Mouse (Mus musculus): ENCODE measurements around the gene Cyp2t4. TPM values are rescaled to one million over a fixed set of nuclear protein-coding genes. Genes with fewer than 3 reads are reported as not detected.

The Cyp2t4 gene
- polyA plus RNA-seq, 1 experiment = not detected

- TF ChIP-seq POLR2A (IDR thresholded peaks at IDR 0.05; ENCODE audit: control insufficient read depth, low read depth, low read length) (no peak), CTCF (IDR thresholded peaks at IDR 0.05; ENCODE audit: control insufficient read depth, insufficient read depth, insufficient replicate concordance, low read depth, low read length) (peak; percentile 36; the same call in 1 of the 2 replicates)
- Histone ChIP-seq H3K4me1 (ENCODE audit: control insufficient read depth, insufficient read depth, low read length) (peaks cover 12% of the 10 kb centered on the region), H3K4me3 (ENCODE audit: control insufficient read depth, low read depth, low read length) (no peak overlapping the region)
Measured at GRCm38 (mm10) chr7:27132588-27132987, 20.9 kb upstream of the Cyp2t4 start.

GRCm38 (mm10) chr7:27133156-27133555 lies 20.4 kb upstream of the Cyp2t4 start:
- H3K4me3 ChIP-seq (ENCODE audit: control insufficient read depth, low read depth, low read length) = no peak overlapping the region
- H3K4me1 ChIP-seq (ENCODE audit: control insufficient read depth, insufficient read depth, low read length) = peaks cover 12% of the 10 kb centered on the region
- no peaks in the 10 kb centered on the region for H3K36me3 ChIP-seq (ENCODE audit: control insufficient read depth, insufficient read depth, low read length)
- no peak for TF ChIP-seq POLR2A (IDR thresholded peaks at IDR 0.05; ENCODE audit: control insufficient read depth, low read depth, low read length)
- TF ChIP-seq CTCF (IDR thresholded peaks at IDR 0.05; ENCODE audit: control insufficient read depth, insufficient read depth, insufficient replicate concordance, low read depth, low read length) = no peak
- H3K27ac ChIP-seq (ENCODE audit: control insufficient read depth, insufficient read depth, low read depth, low read length) = no peak overlapping the region
- no peaks in the 10 kb centered on the region for H3K27me3 ChIP-seq (ENCODE audit: control insufficient read depth, insufficient read depth, low read length)

More at GRCm38 (mm10) chr7:27132588-27132987, 20.9 kb upstream of the Cyp2t4 start:
- no peaks in the 10 kb centered on the region for H3K36me3 ChIP-seq (ENCODE audit: control insufficient read depth, insufficient read depth, low read length)
- no peak overlapping the region for H3K27ac ChIP-seq (ENCODE audit: control insufficient read depth, insufficient read depth, low read depth, low read length)
- no peaks in the 10 kb centered on the region for H3K27me3 ChIP-seq (ENCODE audit: control insufficient read depth, insufficient read depth, low read length)

GRCm38 (mm10) chr7:27133757-27134156 lies 19.8 kb upstream of the Cyp2t4 start:
- no peak for TF ChIP-seq CTCF (IDR thresholded peaks at IDR 0.05; ENCODE audit: control insufficient read depth, insufficient read depth, insufficient replicate concordance, low read depth, low read length)
- no peak for TF ChIP-seq POLR2A (IDR thresholded peaks at IDR 0.05; ENCODE audit: control insufficient read depth, low read depth, low read length)
- H3K27ac ChIP-seq (ENCODE audit: control insufficient read depth, insufficient read depth, low read depth, low read length) = no peak overlapping the region
- H3K4me1 ChIP-seq (ENCODE audit: control insufficient read depth, insufficient read depth, low read length) = peaks cover 12% of the 10 kb centered on the region
- no peaks in the 10 kb centered on the region for H3K36me3 ChIP-seq (ENCODE audit: control insufficient read depth, insufficient read depth, low read length)
- no peaks in the 10 kb centered on the region for H3K27me3 ChIP-seq (ENCODE audit: control insufficient read depth, insufficient read depth, low read length)
- H3K4me3 ChIP-seq (ENCODE audit: control insufficient read depth, low read depth, low read length) = no peak overlapping the region

DNA sequence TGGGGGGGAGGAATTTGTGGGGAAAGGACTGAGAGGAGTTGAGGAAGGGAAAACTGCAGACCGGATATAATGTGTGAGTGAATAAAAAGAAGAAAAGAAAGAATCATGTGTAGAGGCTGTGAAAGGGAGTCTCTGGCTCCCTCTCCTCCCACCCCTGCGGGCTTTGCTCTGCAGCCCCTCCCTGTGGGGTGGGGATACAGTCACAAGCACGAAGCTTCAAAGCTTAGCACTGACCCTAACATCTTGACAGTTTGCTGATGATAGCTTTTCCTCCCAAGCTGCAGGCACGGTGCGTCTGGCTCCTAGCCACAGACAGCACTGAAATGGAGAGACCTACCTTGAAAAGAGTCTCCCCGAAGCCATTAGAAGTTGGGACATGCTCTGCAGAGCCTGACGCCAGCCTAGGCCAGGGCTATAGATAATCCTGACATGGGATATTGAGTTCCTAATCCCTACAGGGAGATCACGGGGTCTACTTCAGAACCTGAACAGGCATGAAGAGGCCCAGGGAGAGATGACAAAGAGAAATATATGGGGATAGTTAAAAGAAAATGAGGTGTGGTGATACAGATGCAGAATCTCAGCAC lies 17.0 kb upstream of the Cyp2t4 start:
- H3K27ac ChIP-seq (ENCODE audit: control insufficient read depth, insufficient read depth, low read depth, low read length) = no peak overlapping the region
- no peaks in the 10 kb centered on the region for H3K36me3 ChIP-seq (ENCODE audit: control insufficient read depth, insufficient read depth, low read length)
- no peaks in the 10 kb centered on the region for H3K27me3 ChIP-seq (ENCODE audit: control insufficient read depth, insufficient read depth, low read length)
- no peak for TF ChIP-seq CTCF (IDR thresholded peaks at IDR 0.05; ENCODE audit: control insufficient read depth, insufficient read depth, insufficient replicate concordance, low read depth, low read length)
- TF ChIP-seq POLR2A (IDR thresholded peaks at IDR 0.05; ENCODE audit: control insufficient read depth, low read depth, low read length) = no peak
- H3K4me1 ChIP-seq (ENCODE audit: control insufficient read depth, insufficient read depth, low read length) = peaks cover 4% of the 10 kb centered on the region; the same call in 1 of the 2 replicates
- no peak overlapping the region for H3K4me3 ChIP-seq (ENCODE audit: control insufficient read depth, low read depth, low read length)

DNA sequence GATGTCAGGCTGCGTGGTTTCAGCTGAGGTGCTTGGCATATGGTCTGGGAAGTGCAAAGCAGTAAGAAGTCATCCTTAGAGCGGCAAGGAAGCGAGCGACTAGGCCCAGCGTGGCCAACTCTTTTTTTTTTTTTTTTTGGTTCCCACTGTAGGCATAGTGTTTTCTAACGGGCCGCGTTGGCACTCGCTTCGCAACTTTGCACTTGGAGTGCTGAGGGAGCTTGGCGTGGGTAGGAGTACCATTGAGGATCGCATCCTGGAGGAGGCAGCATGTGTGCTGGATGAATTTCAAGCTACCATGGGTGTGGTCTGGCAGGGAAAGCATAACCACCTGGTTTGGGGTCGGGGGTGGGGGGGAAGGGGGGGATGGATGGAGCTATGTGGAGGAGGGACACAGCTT lies 2.5 kb downstream of the Cyp2t4 start:
- H3K36me3 ChIP-seq (ENCODE audit: control insufficient read depth, insufficient read depth, low read length) = peaks cover 2% of the 10 kb centered on the region
- TF ChIP-seq CTCF (IDR thresholded peaks at IDR 0.05; ENCODE audit: control insufficient read depth, insufficient read depth, insufficient replicate concordance, low read depth, low read length) = no peak
- no peak for TF ChIP-seq POLR2A (IDR thresholded peaks at IDR 0.05; ENCODE audit: control insufficient read depth, low read depth, low read length)
- no peaks in the 10 kb centered on the region for H3K27me3 ChIP-seq (ENCODE audit: control insufficient read depth, insufficient read depth, low read length)
- peaks cover 11% of the 10 kb centered on the region for H3K4me1 ChIP-seq (ENCODE audit: control insufficient read depth, insufficient read depth, low read length)
- no peak overlapping the region for H3K4me3 ChIP-seq (ENCODE audit: control insufficient read depth, low read depth, low read length)
- no peak overlapping the region for H3K27ac ChIP-seq (ENCODE audit: control insufficient read depth, insufficient read depth, low read depth, low read length)

- H3K36me3 ChIP-seq (ENCODE audit: control insufficient read depth, insufficient read depth, low read length) = peaks cover 2% of the 10 kb centered on the region
Measured at GRCm38 (mm10) chr7:27158171-27158570, 4.7 kb downstream of the Cyp2t4 start.

GRCm38 (mm10) chr7:27159256-27159655 lies 5.7 kb downstream of the Cyp2t4 start:
- Histone ChIP-seq H3K27ac (ENCODE audit: control insufficient read depth, insufficient read depth, low read depth, low read length) (no peak overlapping the region), H3K4me3 (ENCODE audit: control insufficient read depth, low read depth, low read length) (no peak overlapping the region), H3K36me3 (ENCODE audit: control insufficient read depth, insufficient read depth, low read length) (peaks cover 2% of the 10 kb centered on the region), H3K27me3 (ENCODE audit: control insufficient read depth, insufficient read depth, low read length) (no peaks in the 10 kb centered on the region), H3K4me1 (ENCODE audit: control insufficient read depth, insufficient read depth, low read length) (peaks cover 11% of the 10 kb centered on the region)
- no peak for TF ChIP-seq CTCF (IDR thresholded peaks at IDR 0.05; ENCODE audit: control insufficient read depth, insufficient read depth, insufficient replicate concordance, low read depth, low read length)
- TF ChIP-seq POLR2A (IDR thresholded peaks at IDR 0.05; ENCODE audit: control insufficient read depth, low read depth, low read length) = no peak

More at GRCm38 (mm10) chr7:27158171-27158570, 4.7 kb downstream of the Cyp2t4 start:
- TF ChIP-seq CTCF (IDR thresholded peaks at IDR 0.05; ENCODE audit: control insufficient read depth, insufficient read depth, insufficient replicate concordance, low read depth, low read length) (no peak), POLR2A (IDR thresholded peaks at IDR 0.05; ENCODE audit: control insufficient read depth, low read depth, low read length) (no peak)
- Histone ChIP-seq H3K27me3 (ENCODE audit: control insufficient read depth, insufficient read depth, low read length) (no peaks in the 10 kb centered on the region), H3K4me1 (ENCODE audit: control insufficient read depth, insufficient read depth, low read length) (peaks cover 11% of the 10 kb centered on the region), H3K27ac (ENCODE audit: control insufficient read depth, insufficient read depth, low read depth, low read length) (no peak overlapping the region), H3K4me3 (ENCODE audit: control insufficient read depth, low read depth, low read length) (no peak overlapping the region)

Measured in testis, adult 2 months (tissue).